Comparison of ENCODE assay signal across 8 mouse cellular contexts in the genomic region with DNA sequence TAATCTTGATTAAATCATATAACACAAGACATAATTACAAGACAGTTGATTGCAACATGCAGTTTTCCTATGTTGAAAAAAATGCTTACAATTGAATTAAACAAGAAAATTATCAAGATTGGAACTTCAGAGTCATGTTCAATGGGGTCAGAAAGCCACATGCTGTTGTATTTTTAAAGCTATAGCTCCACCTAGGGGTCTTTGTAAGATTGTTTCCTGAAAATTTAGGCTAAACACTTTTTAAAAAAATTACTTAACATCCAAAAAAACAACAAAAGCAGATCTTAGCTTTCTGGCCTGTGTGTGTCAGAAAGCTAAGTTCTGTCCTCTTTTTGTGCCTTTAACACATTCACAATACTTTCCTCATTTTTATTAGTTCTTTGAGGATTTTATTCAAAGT. TPM values are rescaled to one million over a fixed set of nuclear protein-coding genes. Genes with fewer than 3 reads are reported as not detected.
DNase-seq lines count a peak whose midpoint lies in the region; ATAC-seq and TF ChIP-seq lines count a peak whose summit lies in the region.
"Had no signal": no experiment of that assay in that cellular context is flagged by ENCODE, and none has a peak within 500 bp of the region (broad histone marks: within the 10 kb centered on the region; RNA-seq: fewer than 3 reads in every experiment).

No protein-coding gene starts in this region.

- TF ChIP-seq CTCF in MEL (IDR thresholded peaks at IDR 0.05 in 2 of 3, conservative IDR thresholded peaks at IDR 0.05 in 1 of 3; ENCODE audit: control insufficient read depth in 1 of 3, insufficient read depth in 1 of 3, low read depth in 2 of 3, low read length in 3 of 3, poor library complexity in 1 of 3, severe bottlenecking in 1 of 3), result peak; percentile 8 to 71 (median 29)
- TF ChIP-seq CTCF in brain, embryonic 14.5 days (IDR thresholded peaks at IDR 0.05; ENCODE audit: borderline replicate concordance, extremely low read depth, insufficient read depth, insufficient read length), result 0 out of 2 replicates have a peak, but pooled peaks have one; percentile 18

- no peak for ATAC-seq in limb, embryonic 14.5 days (ENCODE audit: low FRiP score, low read depth)
- no peak for ATAC-seq in forebrain, embryonic 13.5 days

- H3K4me1 ChIP-seq in limb, embryonic 14.5 days (ENCODE audit: control insufficient read depth, insufficient read depth, low read length), result no peaks in the 10 kb centered on the region
- H3K4me1 ChIP-seq in limb, embryonic 10.5 days, result no peaks in the 10 kb centered on the region
- no peaks in the 10 kb centered on the region for H3K4me1 ChIP-seq in MEL (ENCODE audit: control insufficient read depth in 1 of 2, insufficient read depth in 2 of 2, low read length in 2 of 2)
- H3K4me1 ChIP-seq in forebrain, embryonic 13.5 days, result no peaks in the 10 kb centered on the region

- no peaks in the 10 kb centered on the region for H3K27me3 ChIP-seq in limb, embryonic 14.5 days (ENCODE audit: control insufficient read depth, insufficient read depth, low read length)
- no peaks in the 10 kb centered on the region for H3K27me3 ChIP-seq in limb, embryonic 10.5 days (ENCODE audit: low read depth, poor library complexity, severe bottlenecking)
- peaks cover 0 to 1% of the 10 kb centered on the region in 2 experiments; a peak in 2 of 4 replicates for H3K27me3 ChIP-seq in MEL (ENCODE audit: control insufficient read depth in 1 of 2, insufficient read depth in 2 of 2, low read length in 2 of 2)
- H3K27me3 ChIP-seq in forebrain, embryonic 13.5 days, result no peaks in the 10 kb centered on the region

- no peak overlapping the region for H3K4me2 ChIP-seq in limb, embryonic 14.5 days (replicated peaks; ENCODE audit: low read depth, low read length, severe bottlenecking)
- no peak overlapping the region for H3K4me2 ChIP-seq in forebrain, embryonic 13.5 days

- peak; percentile 29 for DNase-seq in limb, embryonic 14.5 days (ENCODE audit: low spot score)
- DNase-seq in limb, embryonic 10.5 days (ENCODE audit: low spot score), result no peak
- peak; percentile 52 for DNase-seq in MEL (ENCODE audit: low read depth, low spot score)
- peak; percentile 76 for DNase-seq in brain, embryonic 14.5 days (ENCODE audit: low read depth)
- DNase-seq in naive thymus-derived CD4-positive, alpha-beta T cell, adult 2 months (ENCODE audit: low read depth), result peak; percentile 76
- DNase-seq in natural killer cell, adult 2 months (ENCODE audit: low spot score in 2 of 2), result no peak

- TF ChIP-seq POLR2A in limb, embryonic 14.5 days (IDR thresholded peaks at IDR 0.05; ENCODE audit: borderline replicate concordance, extremely low read depth, insufficient read depth, insufficient read length), result no peak
- TF ChIP-seq POLR2A in MEL (IDR thresholded peaks at IDR 0.05; ENCODE audit: control insufficient read depth in 1 of 2, insufficient read depth in 1 of 2, low read depth in 1 of 2, low read length in 2 of 2, poor library complexity in 1 of 2), result no peak
- no peak for TF ChIP-seq POLR2A in brain, embryonic 14.5 days (IDR thresholded peaks at IDR 0.05; ENCODE audit: borderline replicate concordance, extremely low read depth, insufficient read depth, insufficient read length, poor library complexity, severe bottlenecking)

- H3K9me3 ChIP-seq in limb, embryonic 14.5 days (ENCODE audit: control insufficient read depth, low read length), result no peaks in the 10 kb centered on the region
- H3K9me3 ChIP-seq in limb, embryonic 10.5 days (replicated peaks), result 0 out of 2 replicates have a peak, but pooled peaks cover 2% of the 10 kb centered on the region
- H3K9me3 ChIP-seq in MEL (replicated peaks; ENCODE audit: insufficient read depth, low read length), result no peaks in the 10 kb centered on the region
- no peaks in the 10 kb centered on the region for H3K9me3 ChIP-seq in forebrain, embryonic 13.5 days (replicated peaks)

- no peaks in the 10 kb centered on the region for H3K36me3 ChIP-seq in limb, embryonic 14.5 days (ENCODE audit: control insufficient read depth, insufficient read depth, low read length)
- H3K36me3 ChIP-seq in limb, embryonic 10.5 days, result no peaks in the 10 kb centered on the region
- H3K36me3 ChIP-seq in MEL (ENCODE audit: control insufficient read depth in 1 of 2, insufficient read depth in 2 of 2, low read length in 2 of 2), result no peaks in the 10 kb centered on the region
- H3K36me3 ChIP-seq in forebrain, embryonic 13.5 days (ENCODE audit: poor library complexity, severe bottlenecking), result no peaks in the 10 kb centered on the region

- no peaks in the 10 kb centered on the region for H3K79me2 ChIP-seq in MEL (ENCODE audit: control insufficient read depth, insufficient read depth, low read length, poor library complexity)

- TF ChIP-seq EP300 in MEL (IDR thresholded peaks at IDR 0.05; ENCODE audit: low read depth in 1 of 2, low read length in 2 of 2), result no peak

- H3K9ac ChIP-seq in limb, embryonic 14.5 days (ENCODE audit: low read depth, low read length, severe bottlenecking), result no peak overlapping the region
- H3K9ac ChIP-seq in MEL (ENCODE audit: control insufficient read depth, low read depth, low read length, poor library complexity, severe bottlenecking), result no peak overlapping the region
- no peak overlapping the region for H3K9ac ChIP-seq in forebrain, embryonic 13.5 days

- H3K27ac ChIP-seq in limb, embryonic 14.5 days (replicated peaks; ENCODE audit: low read depth, low read length), result no peak overlapping the region
- no peak overlapping the region for H3K27ac ChIP-seq in limb, embryonic 10.5 days
- H3K27ac ChIP-seq in MEL (ENCODE audit: control insufficient read depth, low read depth, low read length), result no peak overlapping the region
- no peak overlapping the region for H3K27ac ChIP-seq in forebrain, embryonic 13.5 days

- H3K4me3 ChIP-seq in limb, embryonic 14.5 days (replicated peaks; ENCODE audit: low read length), result no peak overlapping the region
- no peak overlapping the region for H3K4me3 ChIP-seq in limb, embryonic 10.5 days
- no peak overlapping the region for H3K4me3 ChIP-seq in MEL (ENCODE audit: control insufficient read depth in 1 of 2, insufficient read depth in 1 of 2, low read depth in 2 of 2, low read length in 2 of 2)
- H3K4me3 ChIP-seq in forebrain, embryonic 13.5 days, result no peak overlapping the region

- peak; percentile 88 for TF ChIP-seq RAD21 in MEL (IDR thresholded peaks at IDR 0.05; ENCODE audit: low read depth, low read length)

TF ChIP-seq in MEL, 35 proteins besides CTCF, POLR2A, EP300 and RAD21 (continues in another document):
- TF ChIP-seq MXI1 (IDR thresholded peaks at IDR 0.05; ENCODE audit: low read depth, low read length) (no peak), ELF1 (IDR thresholded peaks at IDR 0.05; ENCODE audit: low read depth, low read length) (no peak), HCFC1 (IDR thresholded peaks at IDR 0.05; ENCODE audit: low read depth, low read length) (no peak), KAT2A (conservative IDR thresholded peaks at IDR 0.05; ENCODE audit: low read depth, low read length) (no peak), ZNF384 (IDR thresholded peaks at IDR 0.05; ENCODE audit: low read depth, low read length) (peak; percentile 52; the same call in 1 of the 2 replicates), ETS1 (IDR thresholded peaks at IDR 0.05; ENCODE audit: low read depth, low read length) (no peak), TAL1 (IDR thresholded peaks at IDR 0.05; ENCODE audit: low read length) (no peak), MYB (IDR thresholded peaks at IDR 0.05; ENCODE audit: low read depth, low read length) (no peak), MAX (IDR thresholded peaks at IDR 0.05; ENCODE audit: low read length) (no peak), MAFK (IDR thresholded peaks at IDR 0.05; ENCODE audit: borderline replicate concordance, low read depth, low read length) (no peak), USF1 (IDR thresholded peaks at IDR 0.05; ENCODE audit: low read depth, low read length) (no peak), NRF1 (IDR thresholded peaks at IDR 0.05; ENCODE audit: insufficient read depth, low read depth, low read length, poor library complexity, severe bottlenecking) (no peak), SMC3 (IDR thresholded peaks at IDR 0.05; ENCODE audit: low read depth, low read length) (peak; percentile 67), MEF2A (IDR thresholded peaks at IDR 0.05; ENCODE audit: extremely low read depth, insufficient replicate concordance, low read depth, low read length, poor library complexity, severe bottlenecking) (no peak), TCF12 (IDR thresholded peaks at IDR 0.05; ENCODE audit: low read depth, low read length) (no peak), E2F4 (IDR thresholded peaks at IDR 0.05; ENCODE audit: borderline replicate concordance, low read depth, low read length) (no peak), SIN3A (IDR thresholded peaks at IDR 0.05; ENCODE audit: low read length) (no peak), CHD1 (IDR thresholded peaks at IDR 0.05; ENCODE audit: low read depth, low read length) (no peak), MYC (IDR thresholded peaks at IDR 0.05; ENCODE audit: low read depth, low read length) (peak; percentile 67; the same call in 1 of the 2 replicates), POLR2AphosphoS2 (IDR thresholded peaks at IDR 0.05; ENCODE audit: low read length) (no peak), POLR2AphosphoS5 (IDR thresholded peaks at IDR 0.05; ENCODE audit: borderline replicate concordance, low read depth, low read length) (no peak), UBTF (IDR thresholded peaks at IDR 0.05; ENCODE audit: borderline replicate concordance, insufficient read depth, low read depth, low read length) (no peak), ZMIZ1 (IDR thresholded peaks at IDR 0.05; ENCODE audit: low read depth, low read length) (no peak)

RNA-seq across cellular contexts. Expression of gene Stk31, which starts 3.0 kb away (rescaled TPM):
- polyA plus RNA-seq in limb, embryonic 14.5 days (2012; rRNA removed), result 0.04 and 0.08 TPM in 2 replicates
- polyA plus RNA-seq in limb, embryonic 14.5 days (2014; fragmentation: Nextera tagmentation; extraction: Ambion mirVana), result not detected in 2 replicates
- not detected in 2 replicates for polyA plus RNA-seq in limb, embryonic 10.5 days (2016; fragmentation: Nextera tagmentation; extraction: Ambion mirVana)
- not detected in 2 replicates for total RNA-seq in MEL (2012; rRNA removed)
- polyA plus RNA-seq in MEL (2012; ENCODE audit: insufficient read depth in 1 of 2, insufficient read length in 2 of 2, low read depth in 1 of 2, low replicate concordance in 2 of 2, missing spikeins in 1 of 2), result not detected
- polyA plus RNA-seq in brain, embryonic 14.5 days (2012; rRNA removed), result 0.03 and 0.11 TPM in 2 replicates
- 0.06 TPM in 1 of 2 replicates, not detected in the other for polyA plus RNA-seq in forebrain, embryonic 13.5 days (2015; fragmentation: Nextera tagmentation; extraction: Ambion mirVana)
- total RNA-seq: monocyte, adult 5-6 weeks had no signal

RNA-seq across cellular contexts. Expression of gene Fam221a, which starts 30.8 kb away (rescaled TPM):
- polyA plus RNA-seq in limb, embryonic 14.5 days (2012; rRNA removed), result 15.2 and 15.7 TPM in 2 replicates
- polyA plus RNA-seq in limb, embryonic 14.5 days (2014; fragmentation: Nextera tagmentation; extraction: Ambion mirVana), result 6.9 and 10.2 TPM in 2 replicates
- 3.9 and 4.6 TPM in 2 replicates for polyA plus RNA-seq in limb, embryonic 10.5 days (2016; fragmentation: Nextera tagmentation; extraction: Ambion mirVana)
- total RNA-seq in MEL (2012; rRNA removed), result not detected in 2 replicates
- under 1 TPM in 1 of 2 experiments, not detected in 1; 0.08 TPM for polyA plus RNA-seq in MEL (2012; ENCODE audit: insufficient read depth in 1 of 2, insufficient read length in 2 of 2, low read depth in 1 of 2, low replicate concordance in 2 of 2, missing spikeins in 1 of 2)
- polyA plus RNA-seq in brain, embryonic 14.5 days (2012; rRNA removed), result 6.5 and 7.0 TPM in 2 replicates
- 4.2 and 7.0 TPM in 2 replicates for polyA plus RNA-seq in forebrain, embryonic 13.5 days (2015; fragmentation: Nextera tagmentation; extraction: Ambion mirVana)
- total RNA-seq: monocyte, adult 5-6 weeks had no signal

Comparison
In these comparisons a context has a peak if more than half of its experiments do, and no peak if none do; other contexts are left out.
1. DNase-seq: peak in limb, embryonic 14.5 days (single experiment), MEL (single experiment), brain, embryonic 14.5 days (single experiment) and naive thymus-derived CD4-positive, alpha-beta T cell, adult 2 months (single experiment); none in limb, embryonic 10.5 days (single experiment) and natural killer cell, adult 2 months (0 of 2).